Mouse (Mus musculus): ENCODE results near the gene Wwox.
"Not testable (repeated sequence)": the region's sequence is repeated elsewhere in the genome, so short reads cannot be mapped to it uniquely, and the experiment has no call there.

Wwox gene

DNA sequence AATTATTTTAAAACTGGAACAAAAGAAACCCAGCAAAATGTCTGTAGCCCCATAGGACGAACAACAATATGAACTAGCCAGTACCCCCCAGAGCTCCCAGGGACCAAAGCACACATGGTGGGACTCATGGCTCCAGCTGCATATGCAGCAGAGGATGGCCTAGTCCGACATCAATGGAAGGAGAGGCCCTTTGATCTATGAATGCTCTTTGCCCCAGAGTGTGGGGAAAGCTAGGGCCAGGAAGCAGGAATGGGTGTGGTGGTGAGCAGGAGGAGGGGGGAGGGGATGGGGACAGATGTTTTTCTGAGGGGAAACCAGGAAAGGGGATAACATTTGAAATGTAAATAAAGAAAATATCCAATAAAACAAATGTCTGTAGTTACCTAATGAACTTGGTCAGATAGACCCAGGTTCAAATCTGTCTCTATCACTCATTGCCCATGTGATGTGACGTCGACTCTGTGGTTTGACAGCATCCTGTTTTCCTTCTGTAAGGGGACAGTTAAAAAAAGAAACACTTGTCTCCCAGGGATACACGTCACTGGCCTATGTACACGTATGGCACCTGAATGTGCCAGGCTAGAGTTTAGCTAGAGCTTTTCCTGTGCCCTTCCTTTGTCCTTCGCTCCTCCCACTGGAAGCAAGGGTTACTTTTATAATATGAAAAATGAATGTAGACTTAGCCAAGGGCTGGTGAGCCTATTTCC is 362.1 kb downstream of the Wwox start:
- no peak for DNase-seq (ENCODE audit: low read depth, low spot score)

DNA sequence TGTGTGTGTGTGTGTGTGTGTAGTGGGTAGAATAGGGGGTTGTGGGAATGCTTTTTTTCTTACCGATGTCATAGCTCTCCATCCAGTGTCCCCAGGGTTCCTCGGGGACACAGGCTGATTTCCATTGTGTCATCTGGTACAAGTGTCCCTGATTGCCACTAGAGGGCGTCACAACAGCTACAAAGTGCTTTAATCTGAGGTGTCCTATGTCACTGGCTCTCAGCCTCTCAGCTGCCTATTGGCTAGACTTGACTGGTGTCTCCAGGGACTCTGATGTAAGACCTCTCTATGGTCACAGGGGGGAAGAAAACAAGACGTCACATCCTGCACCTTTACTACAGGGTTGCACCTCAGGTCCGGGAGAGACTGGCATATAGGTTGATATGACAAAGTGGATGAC is 363.7 kb downstream of the Wwox start:
- DNase-seq (ENCODE audit: low read depth, low spot score) = peak; percentile 33

DNA sequence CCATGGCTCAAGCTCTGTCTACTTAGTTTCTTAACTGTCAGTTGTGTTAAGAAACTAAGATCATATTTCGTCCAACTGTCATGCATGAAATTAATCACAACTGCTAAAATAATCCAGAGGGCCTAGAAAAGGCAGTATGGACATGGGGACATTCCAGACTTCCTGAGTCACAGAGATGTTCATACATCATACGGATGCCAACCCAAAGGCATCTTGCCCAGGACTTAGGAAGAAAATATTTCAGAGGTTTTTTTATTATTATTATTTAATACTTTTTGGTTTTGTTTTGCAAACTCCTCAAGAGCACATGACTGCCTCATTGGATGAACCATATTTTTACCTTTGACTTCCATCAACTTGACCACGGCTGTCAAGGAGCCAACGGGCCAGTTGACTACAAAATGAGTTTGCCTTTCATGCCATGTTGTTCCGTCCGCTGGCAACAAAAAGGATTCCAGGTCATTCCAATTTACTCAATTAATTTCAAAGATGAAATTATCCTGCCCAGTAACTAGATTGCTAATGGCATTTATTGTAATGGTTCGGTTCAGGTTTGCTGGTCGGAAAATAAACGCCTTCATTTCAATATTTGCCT is 367.5 kb downstream of the Wwox start:
- DNase-seq (ENCODE audit: low read depth, low spot score) = no peak

DNA sequence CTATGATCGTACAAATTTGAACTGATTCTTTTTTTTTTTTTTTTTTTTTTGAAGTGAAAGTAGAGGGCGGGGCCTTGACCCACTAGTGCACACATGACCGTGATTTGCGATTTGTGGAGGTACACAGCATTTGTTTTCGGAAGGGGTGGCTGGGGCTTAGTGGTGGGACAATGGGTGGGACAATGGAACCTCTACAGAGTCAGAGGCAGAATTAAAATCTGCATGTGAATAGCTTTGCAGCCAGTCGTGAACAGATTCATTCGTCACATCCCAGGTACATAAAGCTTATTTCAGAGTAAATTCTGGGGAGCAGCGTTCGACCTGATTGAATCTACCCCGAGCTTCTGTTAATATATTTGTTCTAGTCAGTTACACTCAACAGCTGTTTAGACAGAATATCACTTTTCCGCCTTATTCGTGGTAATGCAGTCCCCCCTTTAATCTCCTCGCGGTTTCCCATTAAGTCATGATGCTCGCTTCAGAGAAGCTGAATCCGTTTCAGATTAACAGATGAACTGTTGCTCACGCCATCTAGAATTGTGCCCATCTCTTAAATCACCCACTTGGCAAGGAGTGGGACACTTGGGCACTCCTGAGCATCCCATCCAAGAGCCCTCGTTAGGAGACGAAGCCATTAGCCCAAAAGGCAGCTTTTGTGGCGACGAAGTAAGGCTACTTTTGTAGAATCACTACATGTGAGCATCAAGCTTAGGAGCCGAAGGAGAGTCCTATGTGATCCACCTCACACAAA is 368.4 kb downstream of the Wwox start:
- DNase-seq (ENCODE audit: low read depth, low spot score) = peak; percentile 65

DNA sequence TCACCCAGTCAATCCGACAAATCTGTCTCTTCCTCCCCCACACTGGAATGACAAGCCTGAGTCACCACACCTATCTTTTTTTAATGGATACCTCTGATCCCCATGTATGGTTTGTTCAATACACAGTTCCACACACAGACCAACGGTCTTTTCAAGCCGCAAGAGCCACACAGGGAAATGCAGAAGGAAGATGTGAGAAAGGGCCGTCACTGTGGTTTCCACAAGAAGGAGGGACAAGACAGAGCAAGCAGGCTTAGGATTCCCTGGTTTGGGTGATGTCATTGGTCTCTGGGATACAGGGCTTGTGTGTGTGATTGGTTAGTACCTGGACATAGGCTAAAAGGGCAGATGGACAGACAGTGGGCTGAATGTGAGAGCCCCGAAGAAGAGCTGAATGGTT is 371.0 kb downstream of the Wwox start:
- no peak for DNase-seq (ENCODE audit: low read depth, low spot score)

DNA sequence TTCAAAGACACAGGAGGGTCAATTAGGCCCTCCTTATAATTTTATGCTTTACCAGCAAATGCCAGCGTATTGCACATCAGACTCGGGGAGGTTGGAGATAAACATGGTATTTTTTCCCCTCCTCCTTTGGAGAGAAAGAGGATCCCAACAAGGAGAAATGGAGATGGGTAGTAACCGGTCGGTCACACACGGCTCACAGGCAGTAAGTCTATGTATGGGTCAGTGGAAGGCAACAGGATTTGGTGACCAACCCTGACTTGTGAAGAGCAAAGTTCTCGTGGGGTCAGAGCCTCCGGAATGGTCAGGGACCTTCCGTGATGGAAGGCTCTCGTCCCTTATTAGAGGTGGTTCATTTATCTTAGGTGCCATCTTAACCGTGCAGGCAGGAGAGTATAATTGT is 374.4 kb downstream of the Wwox start:
- DNase-seq (ENCODE audit: low read depth, low spot score) = no peak

DNA sequence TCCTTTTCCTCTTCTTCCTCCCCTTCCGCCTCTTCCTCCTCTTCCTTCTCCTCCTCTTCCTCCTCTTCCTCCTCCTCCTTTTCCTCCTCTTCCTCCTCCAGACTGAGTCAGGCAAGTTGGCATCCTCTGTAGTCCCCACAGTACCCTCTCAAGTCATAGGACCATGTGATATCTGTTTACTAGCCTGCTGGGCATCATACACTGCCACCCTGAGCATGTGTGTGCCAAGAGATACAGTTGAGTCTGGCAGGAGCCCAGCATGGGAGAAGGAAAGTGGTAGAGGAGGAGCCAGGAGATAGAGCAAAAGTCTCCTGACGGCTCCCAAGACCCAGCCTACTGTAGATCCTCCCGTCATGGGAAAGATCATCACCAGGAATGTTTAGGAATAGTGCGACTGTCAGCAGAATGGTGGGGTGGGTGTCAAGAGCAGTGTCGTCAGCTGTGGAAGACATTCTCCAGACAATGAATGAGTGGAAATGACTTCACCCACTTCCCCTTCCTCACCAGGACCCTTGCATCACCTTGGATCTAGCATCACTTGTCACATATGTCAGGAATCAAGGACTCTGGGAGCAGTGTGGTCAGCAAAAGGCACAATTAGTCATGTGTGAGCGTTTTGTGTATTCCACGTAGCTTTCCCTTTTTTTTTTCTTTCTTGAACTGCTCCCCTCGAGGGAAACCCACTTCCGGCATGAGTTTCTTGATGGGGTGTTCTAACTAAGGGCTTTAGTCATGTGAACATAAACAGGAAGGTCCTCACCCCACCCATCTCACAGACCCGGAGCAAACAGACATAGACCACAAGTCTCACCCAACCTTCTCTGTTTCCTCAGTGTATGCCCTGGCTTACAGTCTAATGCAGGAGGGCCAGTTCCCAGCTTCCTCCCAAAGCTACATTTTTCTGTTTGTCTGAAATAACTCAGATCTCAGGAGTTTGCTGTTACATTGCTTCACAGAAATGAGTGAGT is 375.6 kb downstream of the Wwox start:
- DNase-seq (ENCODE audit: low read depth, low spot score) = no peak

DNA sequence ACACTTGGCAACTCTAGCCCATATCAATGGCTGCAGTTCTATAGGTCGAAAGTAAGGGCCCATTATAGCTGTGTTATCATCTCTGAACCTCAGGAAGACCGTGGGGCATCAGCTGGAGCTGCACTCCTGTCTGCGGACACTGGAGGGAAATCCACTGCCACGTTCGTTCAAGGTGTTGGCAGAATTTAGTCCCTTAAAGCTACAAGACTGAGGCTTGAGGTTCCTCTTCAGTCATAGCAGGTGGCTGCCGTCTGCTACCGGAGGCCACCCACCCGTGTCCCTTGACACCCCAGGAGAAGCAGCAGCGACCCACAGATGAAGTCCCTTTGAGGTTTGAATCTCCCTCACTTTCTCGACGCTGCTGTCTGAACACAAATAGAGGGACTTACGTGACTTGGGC is 376.9 kb downstream of the Wwox start:
- DNase-seq (ENCODE audit: low read depth, low spot score) = no peak

DNA sequence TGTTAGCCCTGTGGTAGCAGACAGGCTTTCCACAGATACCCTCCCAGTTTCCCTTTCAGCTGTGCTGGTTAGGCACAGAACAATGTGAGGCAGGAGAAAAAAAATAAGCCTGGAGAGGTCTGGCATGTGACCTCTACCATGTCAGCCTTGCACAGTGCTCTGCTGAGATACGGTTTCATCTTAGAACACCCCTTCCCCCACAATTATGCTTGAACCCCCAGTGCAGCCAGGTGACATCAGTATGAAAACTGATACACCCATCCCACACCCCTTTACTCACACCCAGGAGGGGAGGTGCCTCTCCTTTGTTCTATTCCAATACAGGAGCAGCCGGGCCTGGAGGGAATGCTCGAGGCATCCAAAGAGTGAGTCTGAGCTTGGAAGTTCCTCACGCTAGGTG is 377.5 kb downstream of the Wwox start:
- DNase-seq (ENCODE audit: low read depth, low spot score) = peak; percentile 29

DNA sequence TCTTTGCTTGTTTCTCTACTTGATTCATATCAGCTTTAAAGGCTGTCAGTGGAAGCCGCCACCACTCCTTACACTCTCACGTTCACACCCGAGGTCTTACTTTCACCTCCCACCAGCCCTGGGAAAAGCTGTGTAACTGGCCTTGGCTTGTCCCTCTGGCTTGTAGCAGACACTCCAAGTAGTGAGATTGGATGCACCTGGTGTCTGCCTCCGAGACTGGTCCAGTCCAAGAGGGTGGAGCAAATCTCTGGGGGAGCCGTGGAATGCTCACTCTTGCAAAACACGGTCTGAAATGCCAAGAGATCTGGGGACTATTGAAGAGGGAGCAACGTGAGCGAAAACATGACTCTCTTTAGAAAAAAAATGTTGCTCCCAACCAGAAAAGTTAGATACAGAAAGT is 382.1 kb downstream of the Wwox start:
- DNase-seq (ENCODE audit: low read depth, low spot score) = no peak

DNA sequence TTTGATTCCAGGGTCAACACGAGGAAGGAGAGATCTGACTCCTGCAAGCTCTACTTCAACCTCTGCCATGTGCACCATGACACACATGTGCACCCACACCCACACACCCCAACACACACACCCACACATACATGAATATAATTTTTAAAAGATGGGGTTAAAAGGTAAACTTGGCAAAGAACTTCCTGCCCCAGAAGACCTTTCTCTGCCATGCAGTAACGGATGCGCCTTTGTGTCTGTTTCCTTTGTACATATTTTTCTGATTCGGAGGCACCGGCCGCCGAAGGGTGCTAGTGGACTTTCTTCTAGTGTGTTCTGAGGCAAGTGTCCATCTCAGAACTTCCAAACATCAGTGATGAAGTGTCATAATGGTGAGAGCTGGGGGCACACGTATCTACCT is 386.0 kb downstream of the Wwox start:
- DNase-seq (ENCODE audit: low read depth, low spot score) = no peak

DNA sequence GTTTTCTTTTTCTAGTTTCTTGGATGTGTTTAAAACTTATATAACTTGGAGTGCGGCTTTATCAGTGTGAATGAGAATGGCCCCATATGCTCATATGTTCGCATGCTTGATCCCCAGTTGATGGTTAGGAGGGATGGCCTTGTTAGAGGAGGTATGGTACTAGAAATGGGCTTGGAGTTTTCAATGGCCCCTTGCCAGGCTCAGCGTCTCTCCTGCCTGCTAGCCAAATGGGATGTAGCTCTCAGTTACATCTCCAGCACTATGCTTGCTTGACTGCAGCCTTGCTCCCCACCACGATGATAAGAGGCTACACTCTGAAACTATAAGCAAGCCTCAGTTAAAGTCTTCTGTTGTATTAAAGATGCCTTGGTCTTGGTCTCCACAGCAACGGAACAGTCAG is 387.5 kb downstream of the Wwox start:
- DNase-seq (ENCODE audit: low read depth, low spot score) = no peak

DNA sequence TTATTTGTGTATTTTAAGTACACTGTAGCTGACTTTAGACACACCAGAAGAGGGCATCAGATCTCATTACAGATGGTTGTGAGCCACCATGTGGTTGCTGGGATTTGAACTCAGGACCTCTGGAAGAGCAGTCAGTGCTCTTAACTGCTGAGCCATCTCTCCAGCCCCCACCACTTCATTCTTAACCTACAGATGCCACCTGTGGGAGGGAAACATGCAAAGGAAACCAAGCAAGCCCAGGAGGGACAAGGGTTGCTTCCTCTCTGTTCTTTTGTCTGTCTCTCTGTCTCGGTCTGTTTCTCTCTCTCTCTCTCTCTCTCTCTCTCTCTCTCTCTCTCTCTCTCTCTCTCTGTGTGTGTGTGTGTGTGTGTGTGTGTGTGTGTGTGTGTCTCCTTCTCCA is 388.4 kb downstream of the Wwox start:
- not testable (repeated sequence) for DNase-seq (ENCODE audit: low read depth, low spot score)

DNA sequence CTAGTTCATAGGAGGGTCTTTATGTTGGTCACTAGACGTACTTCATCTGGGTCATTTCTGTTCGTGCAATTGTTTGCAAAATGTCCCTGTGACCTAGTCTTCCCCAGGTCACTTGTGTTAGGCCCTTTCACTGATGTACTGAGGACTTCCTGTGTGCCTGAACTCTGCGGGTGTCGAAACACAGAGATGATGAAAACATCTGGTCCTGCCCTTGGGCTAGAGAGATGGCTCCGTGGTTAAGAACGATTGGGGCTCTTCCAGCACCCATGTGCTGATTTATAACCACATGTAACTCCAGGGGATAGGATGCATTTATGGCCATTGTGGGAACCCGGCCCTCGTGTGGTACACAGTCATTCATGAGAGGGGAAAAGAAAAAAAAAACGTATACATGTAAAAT is 392.1 kb downstream of the Wwox start:
- DNase-seq (ENCODE audit: low read depth, low spot score) = no peak

DNA sequence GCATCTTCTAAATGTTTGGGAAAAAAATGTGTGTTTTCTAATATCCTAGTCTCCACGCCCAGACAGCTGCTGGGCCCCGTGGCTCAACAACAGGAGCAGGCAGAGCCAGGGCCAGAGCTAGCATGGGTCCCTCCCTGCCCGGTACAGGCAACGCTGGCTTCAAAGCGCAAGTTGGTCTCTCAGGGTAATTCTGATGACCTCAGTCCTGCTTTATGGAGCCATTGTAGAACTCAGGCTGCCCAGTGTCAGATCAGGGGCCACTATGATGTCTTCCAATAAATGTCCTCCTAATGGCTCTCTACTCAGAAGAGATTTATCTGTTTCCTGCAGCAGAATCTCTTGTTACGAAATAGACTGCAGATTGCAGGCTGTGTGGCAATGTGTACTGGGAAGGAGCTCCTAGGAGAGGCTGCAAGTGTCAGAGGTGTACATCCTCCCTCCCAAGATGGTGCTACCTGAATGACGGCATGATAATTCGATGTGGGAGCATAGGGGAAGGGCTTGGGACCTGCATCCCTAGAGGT is 392.9 kb downstream of the Wwox start:
- DNase-seq (ENCODE audit: low read depth, low spot score) = no peak

DNA sequence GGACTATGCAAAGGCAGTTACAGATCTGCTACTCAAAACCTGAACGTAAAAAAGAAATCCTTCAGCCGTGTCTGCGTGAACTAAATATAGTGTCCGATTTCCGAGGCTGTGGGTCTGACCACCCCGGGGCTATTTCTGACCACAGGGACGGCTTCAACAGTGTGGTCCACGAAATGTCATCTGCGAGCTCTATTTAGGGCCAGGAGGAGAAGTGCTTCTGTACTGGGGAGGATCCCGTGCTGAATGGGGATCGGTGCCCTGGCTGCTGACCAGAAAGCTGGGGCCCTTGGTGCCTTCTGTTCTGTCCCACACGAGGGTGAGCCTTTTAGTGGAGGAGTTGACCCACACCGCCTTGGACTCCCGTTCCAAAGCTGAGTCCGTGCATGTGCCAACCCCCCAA is 395.3 kb downstream of the Wwox start:
- no peak for DNase-seq (ENCODE audit: low read depth, low spot score)

DNA sequence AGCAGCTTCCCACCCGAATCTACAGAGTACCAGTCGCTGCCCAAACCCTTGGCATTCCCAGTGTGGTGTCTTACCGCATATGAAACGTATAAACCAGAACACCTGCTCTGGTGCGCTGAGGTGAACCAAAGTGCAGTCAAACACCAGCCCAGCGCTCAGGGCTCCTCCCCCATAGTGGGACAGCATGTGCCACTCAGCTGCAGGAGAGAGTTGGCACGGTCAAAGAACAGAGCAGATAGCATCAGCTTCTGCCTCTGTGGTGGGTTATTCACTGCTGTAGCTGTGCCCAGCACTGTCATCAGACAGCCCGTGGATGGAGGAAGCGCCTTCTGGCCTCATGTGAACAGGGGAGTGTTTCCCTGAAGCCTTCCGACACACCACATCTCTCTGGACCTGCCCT is 400.5 kb downstream of the Wwox start:
- DNase-seq (ENCODE audit: low read depth, low spot score) = no peak

DNA sequence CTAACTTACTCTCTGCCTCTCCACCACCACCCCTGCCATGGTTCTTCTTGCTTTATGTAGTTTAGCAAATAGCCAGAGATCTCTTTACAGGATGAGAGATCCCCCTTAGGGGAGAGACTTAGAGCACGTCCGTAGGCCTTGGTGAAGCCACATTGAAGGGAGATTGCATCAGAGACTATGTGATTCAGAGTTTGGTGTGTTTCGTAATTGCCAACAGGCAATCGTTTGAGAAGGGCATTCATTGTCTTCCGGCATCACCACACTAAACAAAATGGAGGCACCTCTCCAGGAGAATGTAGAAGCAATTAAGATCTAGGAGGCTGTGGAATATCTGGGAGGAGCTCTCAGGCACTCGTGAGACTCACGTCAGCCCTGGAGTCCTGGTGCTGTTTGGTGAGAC is 408.2 kb downstream of the Wwox start:
- no peak for DNase-seq (ENCODE audit: low read depth, low spot score)

DNA sequence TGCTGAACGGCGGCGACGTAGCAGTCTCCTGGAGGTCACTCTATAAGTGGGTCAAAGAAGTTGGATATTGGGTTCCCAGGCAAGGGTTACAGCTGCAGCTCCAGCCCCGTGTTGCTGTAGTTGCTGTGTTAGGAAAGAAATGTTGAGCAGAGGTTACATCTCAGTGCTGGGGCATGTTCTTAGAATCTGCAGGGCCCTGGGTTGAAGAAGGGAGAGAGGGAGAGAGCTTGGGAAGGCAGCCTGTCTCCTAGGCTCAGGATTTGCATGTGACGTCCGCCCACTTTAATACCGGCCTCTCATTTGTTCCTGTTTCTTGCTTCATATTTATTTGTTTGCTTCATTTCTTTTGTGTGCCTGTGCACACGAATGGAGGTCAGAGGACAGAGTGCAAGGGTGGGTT is 410.0 kb downstream of the Wwox start:
- no peak for DNase-seq (ENCODE audit: low read depth, low spot score)

DNA sequence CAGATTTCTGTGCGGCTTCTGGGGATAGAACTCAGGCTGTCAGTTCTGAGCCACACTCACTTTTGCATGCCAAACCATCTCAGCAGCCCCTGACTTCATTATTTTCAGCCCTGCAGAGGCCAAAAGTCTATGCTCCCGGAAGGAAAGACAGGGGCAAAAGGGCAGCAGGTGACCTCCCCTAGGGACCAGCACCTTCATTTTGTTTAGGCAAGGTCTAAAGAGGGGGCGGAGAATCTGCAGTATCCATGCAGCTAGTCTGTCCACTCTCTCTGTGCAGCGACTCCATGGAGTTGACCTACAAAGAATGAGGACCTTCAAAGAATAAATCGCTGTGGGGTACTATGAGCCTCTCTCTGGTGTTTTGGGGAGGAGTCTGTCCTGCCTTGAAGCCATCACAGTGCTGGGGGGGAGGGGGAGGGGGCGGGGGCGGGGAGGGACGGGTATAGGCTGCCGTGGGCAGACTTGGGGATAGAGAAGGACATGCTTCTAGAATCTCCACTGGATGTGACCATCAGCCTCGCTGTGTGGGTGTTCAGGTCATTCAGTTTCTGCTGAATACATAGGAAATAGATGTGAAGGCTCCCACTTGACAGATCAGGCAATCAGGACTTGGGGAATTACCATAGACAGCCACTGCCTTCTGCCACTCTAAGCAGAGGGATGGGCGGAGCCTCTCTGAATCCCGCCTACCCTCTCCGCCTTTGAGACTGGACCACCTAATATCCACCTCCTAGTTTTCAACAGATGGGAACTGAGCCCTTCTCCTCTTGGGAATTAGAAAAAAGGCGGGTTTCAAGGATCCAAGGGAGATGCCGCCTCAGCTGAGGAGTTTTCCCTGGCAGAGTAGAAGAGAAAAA is 410.8 kb downstream of the Wwox start:
- peak; percentile 45 for DNase-seq (ENCODE audit: low read depth, low spot score)

DNA sequence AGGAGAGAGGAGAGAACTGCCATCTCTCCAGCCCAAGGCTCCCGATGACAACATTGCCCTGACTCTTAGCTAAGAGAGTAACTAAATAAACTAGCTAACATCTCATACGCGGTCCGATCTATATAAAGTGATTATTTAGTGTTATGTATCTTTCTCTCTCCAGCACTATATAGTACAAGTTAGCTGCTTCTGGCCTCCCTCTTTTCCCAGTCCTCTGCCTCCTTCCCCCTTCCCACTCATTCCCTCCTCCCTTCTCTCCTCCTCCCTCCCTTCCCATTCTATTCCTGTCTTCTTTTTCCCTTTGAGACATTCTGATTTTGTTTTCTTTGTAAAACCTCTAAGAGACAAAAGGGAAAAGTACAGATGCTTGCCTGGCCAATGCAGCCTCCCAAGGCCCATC is 414.3 kb downstream of the Wwox start:
- DNase-seq (ENCODE audit: low read depth, low spot score) = no peak

Measured in R1 (cell line).